Mouse (Mus musculus): Measurements from ENCODE around the gene Itgb8.

- TF ChIP-seq EP300 (IDR thresholded peaks at IDR 0.05; ENCODE audit: low read depth) = no peak
- no peak for TF ChIP-seq CTCF (IDR thresholded peaks at IDR 0.05; ENCODE audit: low read depth)
These were observed at the start of gene Itgb8 for GRCm38 (mm10) chr12:119238696-119239415.

Measured in heart, postnatal 0 days (tissue).